Mouse (Mus musculus) erythroblast, embryonic 14.5 days (primary cell): ENCODE measurements around the gene Gpr33.

Experiments
- GATA1 ChIP-seq: IDR thresholded peaks from 2 replicates; pipeline ENCODE4 v1.6.1; 2012; ENCODE audit warnings: low read length, inconsistent platforms, mixed read lengths
- TAL1 ChIP-seq: IDR thresholded peaks from 3 replicates; pipeline ENCODE4 v1.6.1; 2012; ENCODE audit warnings: low read length, inconsistent platforms, mixed read lengths

DNA sequence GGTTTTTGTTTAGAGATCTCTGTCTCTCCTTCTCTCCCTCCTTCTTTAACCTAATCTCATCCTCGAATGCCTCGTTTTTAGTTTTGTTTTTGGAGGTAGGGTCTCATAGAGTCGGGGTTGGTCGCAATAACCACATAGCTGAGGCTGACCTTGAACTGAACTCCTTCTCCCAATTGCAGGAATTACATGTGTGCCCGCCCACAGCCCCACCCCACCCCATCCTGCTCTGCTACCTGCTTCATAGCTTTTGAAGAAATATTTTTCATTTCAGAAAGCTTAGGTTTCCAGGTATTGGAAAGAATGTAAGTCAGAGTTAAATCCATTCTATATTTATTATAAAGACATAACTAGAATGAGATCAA lies 21.2 kb downstream of the Gpr33 start:
- no peak for TF ChIP-seq TAL1
- TF ChIP-seq GATA1, result no peak
